Mouse (Mus musculus): ENCODE results near the gene Afmid.

The Afmid gene

DNA sequence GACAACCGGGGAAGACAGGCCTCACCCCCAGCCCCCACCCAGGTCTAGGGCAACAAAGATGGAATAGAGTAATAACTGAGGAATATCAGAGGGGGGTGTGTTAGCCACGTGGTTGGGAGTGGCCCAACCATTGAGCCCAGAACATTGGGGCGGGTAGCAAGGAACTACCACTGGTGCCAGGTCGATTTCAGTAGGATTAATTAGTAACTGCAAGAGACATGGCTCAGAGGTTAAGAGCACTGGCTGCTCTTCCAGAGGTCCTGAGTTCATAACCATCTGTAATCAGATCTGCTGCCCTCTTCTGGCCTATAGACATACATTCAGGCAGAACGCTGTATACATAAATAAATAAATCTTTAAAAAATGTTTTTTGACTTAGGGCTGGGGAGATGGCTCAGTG is 20.9 kb downstream of the Afmid start:
- CTCF ChIA-PET = interaction anchor here (1.1 kb wide), 1 partner anchor 12 kb away, joined by 3 read pairs; no protein-coding TSS in a partner anchor

DNA sequence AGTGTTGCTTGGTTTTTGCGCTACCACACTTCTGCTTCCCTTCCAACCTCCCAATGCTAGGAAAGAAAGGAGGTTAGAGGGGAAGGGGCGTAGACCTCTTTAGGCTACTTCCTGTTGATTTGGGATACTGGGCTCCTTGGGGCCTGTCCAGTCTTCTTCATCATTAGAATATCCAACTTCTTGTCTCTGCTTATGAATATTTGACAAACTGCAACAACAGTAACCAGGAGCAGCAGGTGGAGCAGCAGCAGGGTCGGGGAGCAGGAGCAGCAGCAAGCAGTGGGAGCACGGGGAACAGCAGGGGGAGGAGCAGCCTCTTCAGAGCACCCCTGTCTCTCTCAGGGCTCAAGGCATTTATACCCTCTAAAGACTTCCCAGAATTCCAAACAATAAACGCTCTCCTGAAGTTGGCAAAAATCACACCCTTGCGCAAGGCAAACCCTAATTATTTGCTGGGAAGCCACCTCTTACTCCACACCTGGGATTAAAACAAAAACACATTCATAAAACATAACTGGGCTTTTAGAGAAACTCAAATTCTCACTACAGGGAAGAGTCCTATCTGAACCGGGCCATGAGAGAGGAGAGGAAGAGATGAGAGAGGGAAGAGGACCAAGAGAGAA is 22.0 kb downstream of the Afmid start:
- CTCF ChIA-PET = interaction anchor here (0.6 to 1.4 kb wide), 2 partner anchors 15 to 39 kb away, joined by 4 to 5 read pairs; partner anchors contain the start of genes Gm20708 and Syngr2

DNA sequence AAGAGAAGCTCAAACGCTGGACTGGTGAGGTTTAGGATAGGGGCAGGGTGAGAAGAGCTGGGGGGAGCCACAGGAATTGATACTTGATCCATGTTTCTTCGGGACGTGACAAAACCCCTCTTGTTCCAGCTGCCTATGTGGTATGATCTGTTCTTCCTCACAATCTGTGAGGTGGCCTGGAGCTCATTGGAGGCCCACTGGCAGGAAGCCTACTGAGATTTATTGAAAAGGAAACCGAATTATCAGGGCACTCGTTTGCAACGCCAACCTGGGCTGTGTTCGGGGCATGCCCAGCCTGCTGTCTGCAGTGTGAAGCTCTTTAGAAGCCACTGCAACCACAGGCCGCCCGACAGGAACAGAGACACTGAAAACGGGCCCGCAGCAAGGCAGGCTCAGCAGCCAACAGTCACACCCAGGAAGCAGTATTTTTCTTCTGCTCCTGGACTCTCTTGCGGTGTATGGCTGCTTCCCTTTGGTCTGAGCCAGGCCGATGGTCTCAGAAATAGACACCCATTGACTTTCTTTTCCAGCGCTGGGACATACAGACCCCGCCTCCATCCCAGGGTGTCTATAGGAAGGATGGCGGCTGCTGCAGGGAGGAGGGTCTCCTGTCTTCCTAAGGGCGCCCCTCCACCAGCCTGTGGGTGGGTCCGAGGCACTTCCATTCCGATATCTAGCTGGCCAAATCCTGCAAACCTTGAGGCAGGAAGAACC is 22.7 kb downstream of the Afmid start:
- CTCF ChIA-PET = interaction anchor here (1.4 kb wide), 1 partner anchor 16 kb away, joined by 4 read pairs; no protein-coding TSS in a partner anchor

DNA sequence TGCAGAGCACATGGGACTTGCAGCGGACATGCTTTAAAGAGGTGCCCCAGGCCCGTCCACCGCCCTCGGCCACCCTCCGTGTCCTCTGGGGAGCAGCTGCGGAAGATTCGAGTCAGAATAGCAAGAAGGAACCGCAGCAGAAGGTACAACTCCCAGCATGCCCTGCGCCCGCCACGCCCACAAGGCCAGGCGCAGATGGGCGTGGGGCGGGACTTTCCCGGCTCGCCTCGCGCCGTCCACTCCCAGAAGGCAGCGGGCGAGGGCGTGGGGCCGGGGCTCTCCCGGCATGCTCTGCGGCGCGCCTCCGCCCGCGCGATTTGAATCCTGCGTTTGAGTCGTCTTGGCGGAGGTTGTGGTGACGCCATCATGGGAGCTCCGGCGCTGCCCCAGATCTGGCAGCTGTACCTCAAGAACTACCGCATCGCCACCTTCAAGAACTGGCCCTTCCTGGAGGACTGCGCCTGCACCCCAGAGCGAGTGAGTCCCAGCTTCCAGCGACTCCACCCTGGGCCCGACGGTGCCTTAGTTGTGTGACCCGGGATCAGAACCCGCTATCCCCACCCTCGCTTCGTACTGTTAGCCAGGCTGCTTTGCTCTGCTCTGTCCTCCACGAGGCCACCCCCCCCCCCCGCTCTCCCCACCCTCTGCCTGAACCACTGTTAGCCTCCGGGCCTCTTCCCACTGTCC is 23.4 kb downstream of the Afmid start, which contains the start of gene Birc5:
Birc5 (plus strand) TSS at position 267 of the 687 bp plus-strand sequence.
- CTCF ChIA-PET = interaction anchor here (0.6 to 1.4 kb wide), 2 partner anchors 17 to 105 kb away, joined by 4 read pairs; no protein-coding TSS in a partner anchor

DNA sequence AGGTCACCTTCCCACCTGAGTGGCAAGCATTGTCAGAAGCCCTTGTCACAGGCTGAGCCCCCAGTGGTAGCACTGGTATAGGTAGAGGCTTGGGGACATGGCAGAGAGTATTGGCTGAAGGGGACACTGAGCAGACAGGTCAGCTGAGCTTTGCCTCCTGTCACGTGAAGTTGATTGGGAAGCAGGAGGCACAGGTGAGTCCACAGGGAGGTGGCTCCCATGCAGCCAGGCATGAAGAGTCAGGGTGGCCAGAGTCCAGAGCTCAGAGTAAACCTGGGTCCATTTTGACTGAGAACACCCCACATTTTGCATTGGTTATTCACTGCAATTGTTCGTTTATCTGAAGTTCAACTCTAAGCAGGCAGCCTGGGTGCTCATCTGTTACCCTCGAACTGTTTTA is 27.2 kb downstream of the Afmid start:
- CTCF ChIA-PET = no interaction called here

DNA sequence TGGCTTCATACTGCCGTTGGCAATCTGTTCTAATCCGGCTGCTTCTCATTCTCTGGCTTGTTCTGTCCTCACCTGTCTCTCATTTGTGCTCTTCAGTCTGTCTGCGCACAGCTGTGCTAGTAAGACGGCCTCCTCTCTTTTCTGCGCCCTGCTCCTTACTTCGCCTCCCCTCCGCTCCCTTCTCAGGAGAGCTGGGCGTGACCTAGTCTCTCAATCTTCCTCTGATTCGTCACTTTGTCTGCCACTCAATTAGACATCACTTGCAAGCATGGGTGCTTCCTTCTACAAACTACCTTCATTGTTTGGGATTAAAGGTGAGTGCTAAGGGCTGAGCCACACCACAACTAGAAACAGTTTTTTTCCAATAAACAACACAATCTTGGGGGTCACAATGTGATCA is 28.5 kb downstream of the Afmid start:
- CTCF ChIA-PET = interaction anchor here (0.6 to 0.7 kb wide), 2 partner anchors 237 to 679 kb away, joined by 4 to 5 read pairs; no protein-coding TSS in a partner anchor

DNA sequence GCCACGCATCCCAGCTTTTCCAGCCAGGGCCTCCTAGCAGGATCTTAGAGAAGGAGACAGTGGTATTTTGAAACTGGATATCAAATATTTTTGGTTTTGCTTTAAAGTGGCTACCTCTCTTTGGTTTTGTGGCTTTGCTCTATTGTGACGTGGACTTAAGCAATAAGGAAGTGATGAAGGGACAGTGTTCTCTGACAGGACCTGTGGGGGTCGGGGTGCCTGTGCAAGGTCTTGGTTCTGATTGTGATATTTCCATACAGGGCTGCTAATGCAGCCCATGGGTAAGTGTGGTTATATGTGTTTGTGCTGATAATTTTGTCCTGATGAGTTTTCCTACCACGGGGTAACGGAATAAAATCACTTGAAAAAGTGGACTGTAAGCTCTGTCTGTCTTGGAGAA is 29.6 kb downstream of the Afmid start:
- CTCF ChIA-PET = no interaction called here

DNA sequence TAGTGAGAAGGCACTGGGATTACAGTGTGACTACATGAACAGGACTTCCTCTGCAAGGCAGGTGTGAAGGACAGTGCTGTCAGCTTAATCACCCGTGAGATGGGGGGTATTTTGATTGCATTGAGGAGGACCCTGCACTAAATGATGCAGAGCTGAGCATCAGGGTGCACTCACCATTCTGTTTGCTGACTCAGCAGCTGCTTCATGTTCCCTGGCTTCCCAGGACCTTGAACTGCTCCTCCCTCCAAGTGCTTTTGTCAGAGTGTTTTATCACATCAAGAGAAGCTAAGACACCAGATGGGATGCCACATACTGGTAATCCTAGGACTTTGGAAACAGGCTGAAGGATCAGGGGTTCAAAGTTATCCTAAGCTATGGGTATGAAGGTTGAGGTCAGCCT is 30.3 kb downstream of the Afmid start:
- CTCF ChIA-PET = no interaction called here

DNA sequence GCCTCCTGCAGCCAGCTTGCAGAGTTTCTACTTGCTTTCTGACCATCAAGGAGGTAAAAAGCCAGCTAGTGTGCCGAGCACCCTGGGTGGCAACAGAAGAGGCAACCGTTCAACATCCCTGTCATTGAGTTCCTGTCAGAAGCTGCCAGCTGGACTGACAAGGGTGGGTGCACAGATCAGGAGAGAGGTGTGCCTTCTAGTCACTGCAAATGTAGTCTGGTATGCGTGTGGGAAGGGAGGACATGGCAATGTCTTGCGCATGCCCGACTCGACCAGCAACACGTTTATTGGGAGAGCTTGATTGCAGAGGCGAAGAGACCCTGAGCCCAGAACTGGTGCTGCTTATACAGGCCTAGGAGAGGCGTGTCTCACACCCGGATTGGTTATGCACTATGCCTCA is 31.7 kb downstream of the Afmid start:
- CTCF ChIA-PET = no interaction called here

DNA sequence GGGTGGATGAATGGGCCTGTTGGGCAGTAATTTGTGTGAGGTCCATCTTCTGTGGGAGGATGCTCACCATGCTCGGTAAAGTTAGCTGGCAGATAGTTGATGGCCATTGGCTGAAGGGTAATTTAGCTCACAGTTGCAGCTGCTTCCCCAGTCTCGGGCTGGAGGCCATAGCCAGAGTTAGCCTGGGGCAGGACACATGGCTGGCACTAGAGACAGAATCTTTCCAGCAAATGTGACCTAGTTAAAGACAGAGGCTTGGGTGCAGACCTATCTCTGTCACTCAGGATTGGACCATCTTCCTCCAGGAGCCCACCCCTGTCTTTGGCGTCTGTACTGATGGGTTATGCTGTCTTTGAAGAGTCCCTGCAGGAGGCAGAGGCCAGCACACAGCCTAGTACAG is 32.7 kb downstream of the Afmid start:
- CTCF ChIA-PET = no interaction called here

DNA sequence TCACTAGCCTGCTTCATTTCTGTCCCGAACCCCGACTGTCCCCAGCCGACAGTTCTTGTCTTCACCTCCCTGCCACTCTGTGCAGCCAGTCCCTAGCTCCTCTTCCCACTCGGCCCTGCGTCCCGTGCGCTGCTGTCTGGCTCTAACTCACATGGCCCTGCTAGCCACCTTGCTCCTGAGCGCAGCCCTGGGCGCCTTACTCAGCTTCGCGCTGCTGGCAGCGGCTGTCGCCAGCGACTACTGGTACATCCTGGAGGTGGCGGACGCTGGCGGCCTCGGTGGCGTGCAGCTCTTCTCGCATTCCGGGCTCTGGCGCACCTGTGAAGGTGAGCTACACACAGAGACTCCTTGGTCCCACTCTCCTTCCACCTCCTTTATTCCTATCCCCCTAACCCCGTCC is 34.9 kb downstream of the Afmid start, which contains the start of gene Tmem235:
Tmem235 (plus strand) TSS at position 152 of the 400 bp plus-strand sequence.
- CTCF ChIA-PET = interaction anchor here (0.6 kb wide), 1 partner anchor 9 kb away, joined by 3 read pairs; no protein-coding TSS in a partner anchor

DNA sequence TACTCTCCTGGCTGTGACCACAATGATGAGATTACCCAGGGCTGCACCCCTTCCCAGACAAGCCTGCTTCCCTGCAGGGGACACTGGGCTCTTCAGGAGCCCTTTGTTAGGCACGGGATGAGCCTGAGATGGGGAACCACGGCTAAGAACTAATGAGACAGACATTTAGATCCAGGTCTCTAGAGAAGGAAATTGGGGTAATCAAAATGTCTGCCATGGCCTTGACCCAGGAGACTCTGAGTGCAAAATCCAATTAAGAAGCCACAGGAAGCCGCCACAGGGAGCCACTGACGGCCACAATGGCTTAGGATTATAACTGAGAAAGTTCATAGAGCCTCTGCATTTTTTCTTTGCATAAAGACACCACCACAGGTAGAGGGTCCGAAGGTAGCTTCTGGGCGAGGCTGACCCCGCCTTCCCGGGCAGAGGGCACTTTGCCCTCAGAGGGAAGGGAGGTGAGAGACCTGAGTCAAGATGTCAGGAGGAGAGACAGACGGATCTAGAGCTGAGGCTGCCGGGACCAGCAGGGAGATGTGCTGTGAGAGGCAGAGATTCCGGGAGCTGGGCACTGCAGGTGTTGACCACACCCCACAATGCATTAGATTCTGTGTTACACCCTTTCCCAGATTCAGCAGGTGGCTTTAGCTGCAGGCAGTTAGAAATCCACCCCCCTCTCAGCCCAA is 37.6 kb downstream of the Afmid start:
- CTCF ChIA-PET = no interaction called here

DNA sequence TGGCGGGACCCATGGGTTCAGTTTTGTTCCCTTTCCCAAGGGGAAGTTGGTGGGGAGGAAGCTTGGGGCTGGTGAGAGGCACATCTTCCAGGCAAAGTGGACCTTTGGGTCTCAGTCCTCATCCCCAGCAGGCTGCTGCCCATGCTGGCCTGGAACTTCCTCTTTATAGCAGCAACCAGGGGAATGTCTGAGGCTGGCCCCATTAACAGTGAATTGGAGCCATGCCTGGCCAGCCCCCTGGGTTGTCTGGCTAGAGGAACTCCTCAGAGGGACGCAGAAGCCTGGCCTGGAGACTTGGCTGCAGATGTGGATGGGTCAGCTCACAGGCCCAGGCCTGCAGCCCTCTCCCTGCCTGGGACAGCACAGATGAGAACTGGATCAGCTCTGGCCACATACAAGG is 39.1 kb downstream of the Afmid start:
- CTCF ChIA-PET = interaction anchor here (0.5 kb wide), 1 partner anchor 14 kb away, joined by 3 read pairs; no protein-coding TSS in a partner anchor

DNA sequence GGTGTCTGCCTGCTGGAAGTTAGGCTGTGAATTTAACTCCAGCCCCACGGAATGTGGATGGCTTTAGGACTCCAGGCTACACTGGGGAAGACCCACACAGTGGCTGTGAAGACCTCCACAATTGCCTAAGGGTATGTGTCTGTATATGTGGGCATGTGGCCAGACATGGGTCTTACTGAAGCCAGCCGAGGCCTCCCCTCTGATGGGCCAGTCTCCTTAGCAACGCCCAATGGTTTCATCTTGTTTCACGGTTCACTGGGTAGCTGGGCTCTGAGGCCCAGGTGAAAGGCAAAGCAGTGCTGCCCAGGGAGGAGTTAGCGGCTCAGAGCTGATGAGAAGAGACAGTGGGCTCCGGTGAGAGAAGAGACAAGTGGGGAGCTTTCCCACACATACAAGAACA is 40.3 kb downstream of the Afmid start:
- CTCF ChIA-PET = interaction anchor here (0.6 kb wide), 1 partner anchor 546 kb away, joined by 5 read pairs; no protein-coding TSS in a partner anchor

DNA sequence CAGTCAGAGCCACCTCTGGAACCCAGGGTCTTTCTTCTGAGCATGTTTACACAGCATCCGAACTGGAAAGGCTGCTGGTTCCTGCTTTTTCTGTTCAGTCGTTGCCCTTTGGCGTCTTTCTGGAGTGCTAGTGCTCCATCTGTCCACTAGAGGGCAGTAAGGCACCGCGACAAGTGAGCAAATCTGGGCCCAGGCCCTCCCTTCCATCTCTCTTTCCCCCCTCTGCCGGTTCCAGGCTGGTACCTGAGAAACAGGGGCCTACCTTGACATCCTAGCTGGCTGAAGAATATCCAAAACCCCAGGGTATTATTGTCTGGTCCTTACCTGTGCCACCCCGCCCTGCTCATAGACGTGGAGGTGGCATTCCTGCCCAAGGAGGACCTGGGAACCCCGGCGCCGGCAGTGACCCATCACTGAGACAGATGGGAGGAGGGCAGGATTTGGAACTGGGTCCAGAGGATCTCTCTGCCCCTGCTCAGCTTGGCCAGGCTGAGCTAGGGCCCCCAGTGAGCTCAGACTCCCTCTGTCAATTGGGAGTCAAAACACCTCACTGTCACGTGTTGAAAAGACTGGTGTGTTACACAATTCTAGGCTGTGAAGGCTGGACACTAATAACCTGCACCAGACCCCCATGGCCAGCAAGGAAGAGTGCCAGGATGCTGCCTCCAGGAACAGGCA is 45.1 kb downstream of the Afmid start:
- CTCF ChIA-PET = interaction anchor here (0.5 to 1.2 kb wide), 4 partner anchors 143 to 447 kb away, joined by 3 to 13 read pairs (median 5); no protein-coding TSS in a partner anchor

DNA sequence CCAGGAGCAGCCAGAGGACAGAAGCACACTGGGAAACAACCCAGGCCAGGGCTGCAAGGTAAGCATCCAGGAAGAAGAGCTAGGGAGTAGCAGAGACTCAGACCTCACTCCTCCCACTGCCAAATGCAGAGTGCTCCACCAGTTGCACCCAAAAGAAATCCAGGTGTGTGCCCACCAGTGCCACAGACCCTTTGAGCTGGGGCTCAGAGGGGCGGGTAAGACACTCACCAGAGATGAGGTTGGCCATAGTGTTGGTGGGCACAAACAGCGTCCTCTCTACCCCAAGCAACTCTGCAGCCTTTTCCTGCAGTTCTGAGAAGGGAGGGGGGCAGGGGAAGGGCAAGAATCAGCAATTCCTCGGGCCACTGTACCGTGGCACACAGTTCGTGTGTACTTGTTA is 45.7 kb downstream of the Afmid start:
- CTCF ChIA-PET = interaction anchor here (0.5 to 1.2 kb wide), 4 partner anchors 42 to 447 kb away, joined by 3 to 13 read pairs (median 4); no protein-coding TSS in a partner anchor

DNA sequence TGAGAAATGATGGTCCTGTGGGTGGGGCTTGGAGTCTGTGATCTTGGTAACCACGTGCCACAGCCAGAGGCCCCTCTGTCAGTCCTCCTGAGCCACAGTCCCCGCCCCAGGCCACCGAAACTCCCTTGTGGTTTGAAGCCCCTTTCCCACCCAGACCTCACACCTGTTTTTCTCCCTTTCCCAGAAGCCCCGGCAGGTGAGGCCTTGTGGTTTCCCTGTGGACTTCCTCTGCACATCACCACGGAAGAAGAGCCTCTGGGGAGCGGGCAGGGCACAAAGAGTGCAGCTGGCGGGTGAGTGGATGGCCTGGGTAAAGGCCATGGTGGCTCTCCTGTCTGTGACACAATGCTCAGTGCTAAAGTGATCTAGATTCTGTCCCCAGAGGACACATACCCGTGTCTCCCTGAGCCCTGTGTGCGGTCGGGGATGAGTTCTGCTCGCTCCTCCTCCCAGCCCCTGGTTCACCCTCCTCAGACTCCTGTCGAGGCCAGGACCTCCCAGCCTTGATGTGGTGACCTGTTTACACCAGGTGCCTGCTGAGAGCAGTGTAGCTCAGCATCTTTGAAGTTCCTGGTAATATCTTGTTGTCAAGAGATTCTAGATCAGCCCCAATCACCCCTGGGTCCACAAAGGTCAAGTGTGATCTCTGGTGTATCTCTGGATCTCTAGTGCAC is 46.3 kb downstream of the Afmid start:
- CTCF ChIA-PET = interaction anchor here (0.5 to 1.2 kb wide), 3 partner anchors 41 to 146 kb away, joined by 3 to 5 read pairs (median 3); no protein-coding TSS in a partner anchor

DNA sequence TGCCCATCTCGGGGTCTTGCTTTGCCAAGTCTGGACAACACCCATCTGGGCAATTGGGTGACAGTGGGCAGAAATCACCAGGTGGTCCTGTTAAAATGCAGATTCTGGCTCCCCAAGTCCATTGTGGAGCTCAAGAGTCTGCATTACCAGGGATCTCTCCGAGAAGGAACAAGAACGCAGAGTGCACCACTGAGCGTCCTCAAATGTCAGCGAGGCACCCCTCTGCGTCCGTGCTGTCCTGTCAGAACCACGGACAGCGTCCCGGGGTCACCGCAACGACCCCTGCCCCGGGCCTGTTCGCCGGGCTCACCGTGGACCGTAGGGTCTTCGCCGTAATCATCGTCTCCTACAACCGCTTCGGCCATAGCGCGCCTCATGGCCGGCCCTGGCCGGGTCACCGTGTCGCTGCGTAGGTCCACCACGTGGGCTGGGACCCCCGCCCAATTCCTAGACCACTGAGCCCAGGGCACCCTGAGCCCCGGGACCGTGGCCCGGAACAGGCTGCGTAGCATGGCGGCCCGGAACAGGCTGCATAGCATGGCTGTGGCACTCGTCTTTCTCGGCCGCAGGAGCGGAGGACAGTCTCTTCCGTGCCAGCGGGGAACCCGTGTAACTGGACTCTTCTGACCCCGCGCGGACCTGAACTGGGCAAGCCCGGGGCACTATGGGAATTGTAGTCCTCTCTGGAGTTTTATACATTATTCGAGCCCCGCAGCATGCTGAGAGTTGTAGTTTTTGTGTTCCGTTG is 47.3 kb downstream of the Afmid start, which contains the start of gene Tha1:
Tha1 (minus strand) TSS at position 621 of the 748 bp plus-strand sequence.
- CTCF ChIA-PET = interaction anchor here (0.6 to 0.8 kb wide), 3 partner anchors 51 to 272 kb away, joined by 4 to 18 read pairs (median 5); no protein-coding TSS in a partner anchor

DNA sequence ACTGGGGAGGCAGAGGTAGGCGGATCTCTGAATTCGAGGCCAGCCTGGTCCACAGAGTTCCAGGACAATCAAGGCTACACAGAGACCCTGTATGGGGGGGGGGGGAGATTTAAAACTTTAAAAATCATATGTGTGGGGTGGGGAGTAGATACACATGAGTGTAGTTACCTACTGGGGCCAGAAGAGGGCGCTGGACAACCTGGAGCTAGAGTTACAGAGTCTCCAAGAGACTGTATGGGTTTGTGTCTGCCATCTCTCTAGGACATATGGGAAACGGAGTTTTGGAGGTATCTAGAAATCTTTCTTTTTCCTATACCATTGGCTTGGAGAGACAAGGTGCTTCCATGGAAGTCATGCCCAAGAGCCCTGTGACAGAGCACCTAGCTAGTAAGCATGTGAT is 48.7 kb downstream of the Afmid start:
- CTCF ChIA-PET = interaction anchor here (0.6 to 1.2 kb wide), 4 partner anchors 44 to 1381 kb away, joined by 3 to 19 read pairs (median 4); no protein-coding TSS in a partner anchor

All from spleen, embryonic (tissue).